Mouse (Mus musculus) heart, adult 11 months (tissue): ENCODE results near the gene Gm42688.

Experiments
- DNase-seq: peaks from one replicate; pipeline ENCODE4 v3.0.0; 2022

Gene Gm42688

DNA sequence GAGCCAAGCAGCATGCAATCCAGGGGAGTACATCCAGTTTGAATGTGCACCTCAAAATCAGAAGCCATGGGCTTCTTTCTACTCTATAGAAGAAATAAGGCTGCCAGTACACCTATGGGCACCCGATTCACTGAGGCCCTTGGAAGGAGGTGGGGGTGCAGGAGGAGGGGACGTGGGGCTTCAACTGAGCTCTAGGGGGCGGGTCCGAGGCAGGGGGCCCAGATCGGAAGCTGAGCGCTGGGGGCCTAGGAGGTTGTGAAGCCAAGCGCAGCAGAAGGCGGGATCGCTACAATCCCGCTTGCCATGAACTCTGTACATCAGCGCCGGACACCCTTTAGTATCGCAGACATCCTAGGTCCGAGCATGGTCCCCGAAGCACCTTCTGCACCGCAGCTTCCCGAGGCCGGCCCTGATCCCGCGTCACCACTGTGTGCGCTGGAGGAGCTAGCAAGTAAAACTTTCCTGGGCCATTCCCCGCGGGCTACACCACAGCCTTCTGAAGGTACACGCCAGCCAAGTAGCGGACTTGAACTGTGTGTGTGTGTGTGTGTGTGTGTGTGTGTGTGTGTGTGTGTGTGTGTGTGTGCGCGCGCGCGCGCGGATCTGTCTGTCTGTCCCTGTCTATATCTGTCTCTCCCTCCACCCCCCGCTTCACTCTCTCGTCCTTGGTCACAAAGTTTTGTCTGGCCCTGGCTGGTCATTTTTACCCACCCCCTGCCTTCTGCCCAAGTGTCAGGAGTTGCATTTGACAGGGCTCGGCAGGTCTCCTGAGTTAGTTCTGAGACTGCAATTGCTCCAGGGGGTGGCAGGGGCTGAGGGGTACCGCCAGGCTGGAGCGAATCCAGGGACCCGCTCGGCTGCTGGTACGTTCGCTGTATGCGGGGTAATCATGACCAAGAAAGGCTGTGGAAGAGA lies 15.0 kb upstream of the Gm42688 start, which contains the start of gene Lbx2:
Gene Lbx2, plus strand, starts transcription at position 247 of the 915 bp plus-strand sequence.
- DNase-seq = no peak

DNA sequence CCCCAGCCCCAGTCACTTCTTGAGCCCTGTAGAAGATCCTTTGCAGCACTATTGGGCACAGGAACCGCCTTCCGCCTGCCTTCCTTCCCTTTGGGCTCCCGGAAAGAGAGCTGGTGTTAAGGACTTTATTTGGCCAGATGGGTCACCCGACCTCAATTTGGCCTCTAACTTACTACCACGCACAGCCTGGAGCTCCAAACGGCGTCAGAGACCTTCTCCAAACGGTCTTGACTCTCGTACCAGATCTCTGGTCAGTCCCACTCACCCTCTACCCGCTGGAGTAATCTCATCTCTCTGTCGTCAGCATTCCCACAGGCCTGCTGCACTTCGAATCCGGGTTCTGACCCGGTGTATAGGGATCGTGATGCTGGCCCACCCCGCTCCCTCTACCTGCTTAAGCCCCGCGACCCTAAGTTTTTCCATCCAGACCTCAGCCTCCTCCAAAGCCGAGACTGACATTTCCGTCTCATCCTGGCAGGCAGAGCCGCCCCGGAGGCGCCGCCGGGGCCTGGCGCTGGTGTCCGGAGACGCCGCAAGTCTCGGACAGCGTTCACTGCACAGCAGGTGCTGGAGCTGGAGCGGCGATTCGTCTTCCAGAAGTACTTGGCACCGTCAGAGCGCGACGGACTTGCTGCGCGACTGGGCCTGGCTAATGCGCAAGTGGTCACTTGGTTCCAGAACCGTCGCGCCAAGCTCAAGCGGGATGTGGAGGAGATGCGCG lies 14.1 kb upstream of the Gm42688 start:
- DNase-seq = peak; percentile 95

DNA sequence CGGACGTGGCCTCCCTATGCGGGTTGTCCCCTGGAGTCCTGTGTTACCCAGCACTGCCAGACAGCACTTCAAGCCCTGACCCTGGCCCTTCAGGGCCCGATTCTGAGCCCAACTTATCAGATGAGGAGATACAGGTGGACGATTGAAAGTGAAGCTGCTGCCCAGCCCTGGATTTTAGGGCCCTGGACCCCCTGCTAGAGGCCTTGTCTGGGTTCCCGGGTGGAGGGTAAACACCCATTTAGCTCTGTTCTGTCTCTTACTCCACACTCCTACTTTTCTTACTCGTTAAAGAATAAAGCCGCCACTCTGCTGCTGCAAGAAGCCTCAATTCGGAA lies 13.5 kb upstream of the Gm42688 start:
- DNase-seq = no peak

DNA sequence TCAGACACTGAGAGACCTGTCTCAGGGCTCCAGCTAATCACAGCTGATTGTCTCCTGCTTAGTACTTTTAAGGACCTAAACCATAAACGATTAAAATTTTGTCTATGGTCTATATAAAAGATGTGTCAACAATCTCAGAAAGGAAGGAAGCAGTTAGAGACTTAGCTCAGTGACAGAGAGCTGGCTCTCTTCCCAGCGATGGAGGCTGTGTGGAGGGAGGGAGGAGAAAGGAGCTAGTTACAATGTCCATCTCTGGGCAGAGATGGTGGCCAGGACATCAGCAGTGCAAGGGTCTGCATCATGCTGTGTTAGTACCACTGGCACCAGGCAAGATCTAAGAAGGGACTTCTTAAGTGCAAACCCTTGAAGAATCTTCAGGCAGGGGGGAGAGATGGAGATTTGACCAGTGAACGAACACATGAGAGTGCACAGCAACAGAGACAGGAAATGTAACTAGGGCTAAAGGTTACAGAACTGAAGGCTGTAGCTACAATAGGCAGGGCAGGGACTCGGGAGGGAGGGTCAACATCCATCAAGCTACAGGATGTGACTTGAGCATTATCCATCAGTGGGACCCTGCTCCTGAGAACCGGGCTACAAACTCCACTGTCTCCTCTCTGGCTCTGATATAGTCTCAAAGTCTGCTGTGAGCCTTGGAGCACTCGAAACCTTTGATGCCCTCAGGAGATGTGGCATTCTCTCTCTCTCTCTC lies 8.8 kb upstream of the Gm42688 start:
- no peak for DNase-seq

DNA sequence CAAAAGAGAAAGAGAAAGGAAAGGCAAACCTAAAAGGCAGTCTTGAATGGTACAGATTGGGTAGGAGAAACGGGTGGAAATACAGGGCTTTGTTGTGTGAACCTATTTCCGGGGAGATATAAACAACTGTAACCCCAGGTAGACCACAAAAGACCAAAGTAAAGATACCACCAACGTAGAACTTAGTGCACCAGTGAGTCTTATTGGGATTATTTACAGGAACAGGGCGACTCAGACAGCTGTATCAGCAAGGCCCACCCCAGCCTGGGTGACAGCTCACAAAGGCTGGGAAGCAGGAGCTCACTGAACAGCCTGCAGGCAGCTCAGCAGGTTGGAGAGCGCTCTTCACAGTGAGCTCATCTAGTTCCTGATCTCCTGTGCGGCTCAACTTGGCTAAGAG lies 5.4 kb upstream of the Gm42688 start:
- DNase-seq = no peak

DNA sequence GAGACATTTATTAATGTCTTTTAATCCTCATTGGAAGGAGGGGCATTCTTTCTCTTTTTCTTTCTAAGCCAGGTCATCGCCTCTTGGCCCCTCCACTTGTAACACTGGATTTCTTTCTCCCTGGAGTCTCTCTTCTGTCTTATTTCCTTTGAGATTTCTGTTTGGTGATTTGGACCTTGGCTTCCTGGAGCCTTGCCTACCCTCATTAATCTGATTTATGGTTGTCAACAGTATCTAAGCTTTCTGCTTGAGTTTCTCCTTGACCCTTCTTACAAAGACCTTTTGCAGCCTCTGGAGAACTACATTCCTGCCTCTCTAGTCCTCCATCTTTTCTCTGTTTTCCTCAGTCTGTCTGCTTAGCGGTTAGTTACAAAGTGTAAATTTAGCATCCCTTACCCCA lies 3.0 kb upstream of the Gm42688 start:
- DNase-seq = no peak

DNA sequence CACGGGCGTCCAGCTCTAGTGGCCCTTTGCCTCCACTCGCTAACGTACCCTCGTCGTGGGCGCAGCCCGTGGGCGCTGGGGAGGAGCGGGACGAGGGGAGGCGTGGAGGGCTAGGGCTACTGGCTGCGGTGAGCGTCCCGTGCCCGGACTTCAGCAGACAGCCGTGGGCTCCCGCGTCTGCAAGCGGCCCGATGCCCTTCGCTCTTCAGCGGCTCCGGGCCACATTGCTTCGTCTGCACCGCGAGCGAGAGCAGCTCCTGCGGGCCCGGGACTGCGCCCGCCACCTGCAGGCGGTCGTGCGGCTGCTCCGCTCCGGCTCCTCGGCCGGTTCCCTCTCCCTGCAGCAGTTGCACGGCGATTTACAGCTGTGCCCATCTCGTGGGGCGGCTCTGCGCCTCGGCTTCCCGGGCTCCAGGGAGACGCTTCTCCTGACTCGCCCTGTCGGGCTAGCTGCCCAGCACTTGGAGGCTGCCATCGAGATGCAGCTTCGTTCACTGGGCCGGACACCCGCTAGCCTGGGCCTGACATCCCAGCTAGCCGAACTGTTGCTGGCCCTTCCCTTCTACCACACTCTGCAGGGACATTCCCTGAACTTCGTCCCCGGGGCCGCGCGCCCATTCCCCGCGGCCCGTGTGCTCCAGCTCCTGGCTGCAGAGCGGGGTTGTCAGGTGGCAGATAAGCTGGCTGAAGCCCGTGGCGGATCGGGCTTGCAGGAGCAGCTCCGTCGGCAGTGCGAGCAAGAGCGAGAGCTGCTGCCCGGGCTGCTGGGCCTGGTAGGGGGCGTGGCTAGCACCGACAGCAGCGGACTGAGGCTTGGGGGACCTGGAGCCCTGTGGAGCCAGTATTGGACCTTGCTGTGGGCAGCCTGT lies 505 bp downstream of the Gm42688 start:
- DNase-seq = peak; percentile 96

DNA sequence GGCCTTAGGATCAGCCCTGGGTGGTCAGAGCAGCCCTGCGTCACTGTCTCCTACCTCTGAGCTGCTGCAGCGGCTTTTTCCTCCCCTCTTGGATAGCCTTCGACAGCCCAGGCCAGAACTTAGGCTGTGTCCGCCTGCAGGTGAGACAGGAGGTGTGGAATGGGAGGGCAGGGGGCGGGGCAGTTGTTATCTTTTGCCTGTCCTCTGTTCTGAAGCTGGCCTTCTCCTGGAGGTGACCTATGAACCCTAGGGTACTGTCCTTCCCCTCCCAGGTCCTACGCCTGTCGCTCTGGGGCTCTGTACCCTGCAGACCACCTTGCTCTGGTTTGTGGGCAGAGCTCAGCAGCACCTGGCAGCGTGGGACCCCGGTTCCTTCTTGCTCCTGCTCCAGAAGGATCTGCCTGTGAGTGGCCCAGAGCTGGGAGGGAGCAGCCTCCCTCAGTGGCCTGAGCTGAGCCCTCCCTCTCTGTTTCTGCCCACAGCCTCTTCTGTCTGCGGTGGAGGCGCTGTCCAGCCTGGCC lies 1.8 kb downstream of the Gm42688 start:
- DNase-seq = peak; percentile 90

DNA sequence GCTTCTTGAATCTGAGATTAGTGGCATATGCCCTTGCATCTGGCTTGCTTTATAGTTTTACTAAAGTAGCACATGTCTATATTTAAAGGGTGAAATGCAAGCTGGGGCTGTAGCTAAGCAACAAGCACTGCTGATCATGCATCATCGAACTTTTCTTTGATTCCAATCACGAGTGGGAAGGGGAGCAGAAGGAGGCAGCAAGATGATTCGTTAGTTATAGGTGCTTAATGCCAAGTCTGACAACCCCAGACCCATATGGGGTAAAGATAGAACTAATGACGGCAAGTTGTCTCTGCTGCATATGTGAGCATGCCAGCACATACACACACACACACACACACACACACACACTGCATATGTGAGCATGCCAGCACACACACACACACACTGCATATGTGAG lies 2.7 kb downstream of the Gm42688 start:
- DNase-seq = no peak

DNA sequence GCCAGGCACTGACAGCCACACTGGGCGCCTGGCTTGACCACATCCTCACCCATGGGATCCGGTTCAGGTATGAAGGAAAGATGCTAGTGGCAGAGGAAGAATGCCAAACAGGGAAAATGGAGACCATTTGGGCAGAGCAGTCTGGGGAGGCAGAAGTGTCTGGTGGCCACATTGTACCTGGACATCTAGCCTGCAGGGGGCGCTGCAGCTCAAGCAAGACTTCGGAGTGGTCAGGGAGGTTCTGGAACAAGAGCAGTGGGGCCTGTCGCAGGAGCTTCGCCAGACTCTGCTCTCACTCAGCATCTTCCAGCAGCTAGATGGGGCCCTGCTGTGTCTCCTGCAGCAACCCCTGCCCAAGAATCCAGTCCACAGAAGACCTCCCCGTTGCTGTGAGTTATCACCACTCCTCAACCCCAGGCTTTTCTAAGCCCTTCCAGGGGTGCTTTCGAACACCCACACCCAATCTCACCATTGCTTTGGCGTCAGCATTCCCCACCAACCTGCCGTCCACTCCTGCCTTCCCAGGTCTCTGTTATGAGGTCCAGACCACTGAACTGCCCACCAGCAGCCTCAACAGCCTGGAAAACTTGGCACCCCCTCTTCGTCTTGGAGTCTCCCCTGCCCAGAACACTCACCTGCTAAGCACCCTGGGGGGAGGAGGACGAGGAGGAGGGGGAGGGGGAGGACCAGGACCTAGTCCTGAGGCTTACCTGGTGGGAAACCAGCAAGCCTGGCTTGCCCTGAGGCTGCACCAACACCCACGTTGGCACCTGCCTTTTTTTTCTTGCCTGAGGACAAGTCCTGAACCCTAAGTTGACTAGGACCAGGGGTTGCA lies 6.4 kb downstream of the Gm42688 start:
- DNase-seq = peak; percentile 96

DNA sequence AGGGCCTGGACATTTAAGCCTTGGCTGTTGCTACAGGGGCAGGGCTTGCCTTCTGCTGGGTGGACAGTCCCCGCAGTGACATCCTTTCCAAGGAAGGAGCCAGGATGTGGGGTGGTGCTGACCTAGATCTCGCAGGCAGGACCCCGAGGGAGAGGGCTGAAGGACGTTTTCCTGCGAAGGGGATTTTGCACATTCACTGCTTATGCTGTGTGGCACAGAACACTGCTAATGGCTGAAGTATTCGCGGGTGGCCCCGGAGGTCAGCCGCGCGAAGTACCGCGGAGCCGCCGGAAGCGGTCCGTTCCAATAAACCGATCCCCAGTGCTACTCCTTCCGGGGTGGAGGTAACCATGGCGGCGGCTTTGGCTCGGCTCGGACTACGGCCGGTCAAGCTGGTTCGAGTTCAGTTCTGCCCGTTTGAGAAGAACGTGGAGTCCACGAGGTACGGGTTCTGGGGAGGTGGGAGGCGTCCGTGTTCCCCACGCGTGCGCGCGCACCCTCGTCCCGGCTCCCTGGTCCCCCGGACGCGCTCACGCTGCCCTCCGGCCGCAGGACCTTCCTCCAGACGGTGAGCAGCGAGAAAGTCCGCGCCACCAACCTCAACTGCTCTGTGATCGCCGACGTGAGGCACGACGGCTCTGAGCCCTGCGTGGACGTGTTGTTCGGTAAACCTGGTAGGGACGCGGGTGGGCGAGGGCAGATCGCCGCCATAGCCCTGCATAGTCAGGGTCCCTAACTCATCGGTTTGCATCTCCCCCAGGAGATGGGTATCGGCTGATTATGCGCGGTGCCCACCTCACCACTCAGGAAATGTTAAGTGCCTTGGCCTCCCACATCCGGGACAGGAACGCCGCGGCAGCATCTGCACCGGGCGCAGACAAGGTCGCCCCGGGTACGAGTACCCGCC lies 7.6 kb downstream of the Gm42688 start, which contains the start of gene Mrpl53:
Gene Mrpl53, plus strand, starts transcription at position 279 of the 907 bp plus-strand sequence.
- DNase-seq = peak; percentile 98

DNA sequence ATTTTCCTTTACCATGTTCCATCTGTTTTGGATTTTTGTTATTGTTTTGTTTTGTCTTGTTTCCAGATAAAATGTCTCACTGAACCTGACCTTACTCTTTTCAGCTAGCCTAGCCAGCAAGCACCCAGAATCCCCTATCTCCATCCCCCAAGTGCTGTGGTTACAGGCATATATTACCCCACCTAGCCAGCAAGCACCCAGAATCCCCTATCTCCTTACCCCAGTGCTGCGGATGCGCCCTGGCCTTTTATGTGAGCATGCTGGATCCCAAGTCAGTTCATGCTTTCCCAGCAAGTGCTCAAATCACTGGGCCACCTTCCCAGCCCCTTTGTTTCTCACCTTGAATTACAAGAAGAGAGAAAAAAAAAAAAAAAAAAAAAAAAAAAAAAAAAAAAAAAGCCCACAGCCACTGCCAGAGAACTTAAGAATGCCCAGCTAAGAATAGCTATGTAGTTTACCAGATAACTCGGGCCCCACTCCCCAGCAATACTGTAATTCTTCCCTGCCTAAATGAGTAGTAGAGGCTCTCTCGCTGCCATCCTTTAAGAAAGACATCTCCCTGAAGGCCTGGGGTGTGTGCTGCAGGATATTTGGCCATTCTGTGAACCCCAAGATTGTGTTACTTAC lies 10.2 kb downstream of the Gm42688 start:
- DNase-seq = no peak

DNA sequence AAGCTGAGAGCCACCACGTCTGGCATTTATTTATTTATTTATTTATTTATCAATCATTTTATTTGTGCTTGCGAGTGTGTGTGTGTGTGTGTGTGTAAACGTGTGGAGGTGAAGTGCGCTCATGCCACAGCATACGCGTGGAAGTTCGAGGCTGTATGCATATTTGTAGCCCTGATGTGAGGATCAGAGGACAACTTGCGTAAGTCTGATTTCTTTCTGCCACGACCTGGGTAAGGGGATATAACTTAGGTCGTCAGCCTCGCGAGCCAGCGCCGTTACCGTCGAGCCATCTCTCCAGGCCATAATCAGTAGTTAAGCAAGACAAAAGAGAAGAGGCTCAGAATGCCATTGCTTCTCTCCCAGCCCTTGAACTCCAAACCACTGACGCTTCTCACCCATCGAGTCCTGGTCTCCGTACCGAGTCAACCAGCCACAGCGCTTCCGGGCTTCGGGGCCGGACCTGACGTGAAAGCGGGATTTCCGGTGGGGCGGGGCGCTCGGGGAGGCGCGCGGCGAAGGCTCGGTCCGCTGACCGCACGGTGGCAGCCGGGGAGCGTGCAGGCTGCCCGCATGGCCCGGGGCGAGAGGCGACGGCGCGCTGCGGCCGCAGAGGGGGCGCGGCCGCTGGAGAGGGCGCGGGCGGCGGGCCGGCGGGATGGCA lies 13.7 kb downstream of the Gm42688 start, which contains the start of gene Mogs:
Gene Mogs, plus strand, starts transcription at position 486 of the 661 bp plus-strand sequence.
- peak; percentile 99 for DNase-seq

DNA sequence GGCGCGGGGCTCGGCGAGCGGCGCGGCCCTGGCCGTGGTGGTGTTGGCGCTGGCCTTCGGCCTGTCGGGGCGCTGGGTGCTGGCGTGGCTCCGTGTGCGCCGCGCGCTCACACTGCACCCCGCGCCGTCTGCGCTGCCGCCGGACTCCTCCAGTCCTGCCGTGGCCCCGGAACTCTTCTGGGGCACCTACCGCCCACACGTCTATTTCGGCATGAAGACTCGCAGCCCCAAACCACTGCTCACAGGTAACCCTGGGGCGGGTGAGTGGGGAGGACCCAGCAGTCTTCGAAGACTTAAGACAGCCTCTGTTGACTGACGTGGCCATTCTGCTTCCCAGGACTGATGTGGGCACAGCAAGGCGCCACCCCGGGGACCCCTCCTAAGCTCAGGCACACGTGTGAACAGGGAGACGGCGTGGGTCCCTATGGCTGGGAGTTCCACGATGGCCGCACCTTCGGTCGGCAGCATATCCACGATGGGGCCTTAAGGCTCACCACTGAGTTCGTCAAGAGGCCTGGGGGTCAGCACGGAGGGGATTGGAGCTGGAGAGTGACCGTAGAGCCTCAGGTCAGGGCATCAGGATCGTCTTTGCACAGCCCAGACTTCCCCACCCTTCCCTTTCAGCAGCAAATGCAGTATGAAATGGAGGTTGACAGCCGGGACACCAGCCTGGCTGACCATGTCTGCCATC lies 14.4 kb downstream of the Gm42688 start:
- DNase-seq = peak; percentile 94

DNA sequence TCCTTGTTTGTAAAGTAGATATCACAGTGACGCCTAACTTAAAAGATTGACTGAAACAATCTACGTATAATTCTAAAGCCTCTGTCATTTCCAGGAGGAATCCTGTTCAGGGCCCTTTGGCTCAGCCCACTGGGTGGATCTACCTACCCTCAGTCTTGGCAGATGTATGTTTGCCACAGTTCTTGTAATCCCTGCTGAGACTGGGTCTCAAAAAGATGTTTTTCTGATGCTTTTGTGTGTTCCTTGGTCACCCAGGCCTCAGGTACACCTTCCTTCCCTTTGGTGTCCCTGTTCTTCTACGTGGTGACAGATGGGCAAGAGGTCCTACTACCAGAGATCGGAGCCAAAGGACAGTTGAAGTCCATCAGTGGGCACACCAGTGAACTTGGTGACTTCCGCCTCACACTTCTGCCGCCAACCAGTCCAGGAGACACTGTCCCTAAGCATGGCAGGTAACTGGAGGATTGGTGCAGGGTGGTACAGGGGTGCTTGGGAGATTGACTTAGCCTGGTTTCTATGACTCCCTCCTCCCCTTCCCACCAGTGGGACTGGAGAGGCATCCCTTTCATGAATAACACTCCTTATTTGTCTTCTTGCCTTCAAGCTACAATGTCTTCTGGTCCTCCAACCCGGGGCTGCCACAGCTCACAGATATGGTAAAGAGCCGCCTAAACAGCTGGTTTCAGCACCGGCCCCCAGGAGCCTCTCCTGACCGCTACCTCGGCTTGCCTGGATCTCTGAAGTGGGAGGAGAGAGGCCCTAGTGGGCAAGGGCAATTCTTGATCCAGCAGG lies 15.2 kb downstream of the Gm42688 start:
- DNase-seq = peak; percentile 90

DNA sequence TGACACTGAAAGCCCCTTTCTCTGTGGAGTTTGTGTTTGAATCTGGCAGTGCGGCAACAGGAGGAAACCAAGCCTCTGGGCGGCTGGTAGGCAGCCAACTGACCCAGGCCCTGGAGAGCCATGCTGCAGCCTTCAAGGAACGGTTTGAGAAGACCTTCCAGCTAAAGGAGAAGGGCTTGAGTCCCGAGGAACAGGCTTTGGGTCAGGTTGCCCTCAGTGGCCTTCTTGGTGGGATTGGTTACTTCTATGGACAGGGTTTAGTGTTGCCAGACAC lies 15.7 kb downstream of the Gm42688 start:
- DNase-seq = peak; percentile 92

DNA sequence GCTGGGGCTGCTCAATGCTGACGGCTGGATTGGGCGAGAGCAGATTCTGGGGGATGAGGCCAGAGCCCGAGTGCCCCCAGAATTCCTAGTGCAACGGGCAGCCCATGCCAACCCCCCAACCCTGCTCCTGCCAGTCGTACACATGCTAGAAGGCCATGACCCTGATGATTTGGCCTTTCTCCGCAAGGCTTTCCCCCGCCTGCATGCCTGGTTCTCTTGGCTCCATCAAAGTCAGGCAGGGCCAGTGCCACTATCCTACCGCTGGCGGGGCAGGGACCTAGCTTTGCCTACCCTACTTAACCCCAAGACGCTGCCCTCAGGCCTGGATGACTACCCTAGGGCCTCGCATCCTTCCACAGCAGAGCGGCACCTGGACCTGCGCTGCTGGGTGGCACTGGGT lies 16.2 kb downstream of the Gm42688 start:
- peak; percentile 91 for DNase-seq

DNA sequence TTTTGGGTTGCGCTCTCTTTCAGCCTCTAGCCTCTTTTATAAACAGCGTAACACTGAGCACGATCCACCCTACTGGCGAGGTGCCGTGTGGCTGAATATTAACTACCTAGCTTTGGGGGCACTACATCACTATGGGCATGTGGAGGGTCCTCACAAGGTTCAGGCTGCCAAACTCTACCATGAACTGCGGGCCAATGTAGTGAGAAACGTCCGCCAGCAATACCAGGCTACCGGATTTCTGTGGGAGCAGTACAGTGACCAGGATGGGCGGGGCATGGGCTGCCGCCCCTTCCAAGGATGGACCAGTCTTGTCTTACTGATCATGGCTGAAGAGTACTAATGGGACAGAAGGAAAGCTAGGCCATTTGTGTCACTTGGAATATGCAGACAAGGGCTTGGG lies 17.0 kb downstream of the Gm42688 start:
- DNase-seq = no peak
